Mouse (Mus musculus) ovary, postnatal 14 days (tissue): ENCODE data around the gene Kcns1.

ENCODE experiments used
- DNase-seq: peaks from one replicate; pipeline ENCODE4 v3.0.0; 2022; ENCODE audit warnings: low spot score

Kcns1 gene

GRCm38 (mm10) chr2:164126533-164126955 is 44.4 kb downstream of the Kcns1 start:
- DNase-seq: peak; percentile 21

- no peak for DNase-seq
Observed at GRCm38 (mm10) chr2:164123169-164123766, 47.6 kb downstream of the Kcns1 start.

DNA sequence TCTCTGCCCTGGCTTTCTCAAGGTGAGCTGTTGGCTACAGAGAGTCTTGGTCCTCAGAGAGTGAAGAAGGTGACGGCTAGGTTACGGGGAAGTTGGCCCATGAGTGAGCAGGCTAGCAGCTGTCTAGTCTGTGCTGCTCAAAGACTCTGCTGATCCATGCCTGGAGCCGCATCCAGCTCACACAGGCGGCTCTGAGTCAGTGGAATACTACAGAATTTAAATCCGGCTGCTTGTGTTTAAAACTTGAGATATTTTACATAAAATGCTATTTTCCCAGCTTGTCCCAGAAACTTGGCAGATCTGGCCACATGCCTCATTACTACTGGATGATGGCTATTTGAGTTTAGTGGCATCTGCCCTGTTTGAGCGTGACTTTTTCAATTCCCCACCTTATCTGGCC is 51.4 kb downstream of the Kcns1 start:
- DNase-seq: no peak

GRCm38 (mm10) chr2:164115531-164115930 is 55.4 kb downstream of the Kcns1 start:
- DNase-seq: no peak

GRCm38 (mm10) chr2:164114051-164114450 is 56.9 kb downstream of the Kcns1 start:
- DNase-seq: no peak
